Comparison of ENCODE assay signal across 7 mouse cellular contexts in genomic region chr8:3628014-3628413, GRCm38 (mm10). TPM values are rescaled to one million over a fixed set of nuclear protein-coding genes. Genes with fewer than 3 reads are reported as not detected.
DNase-seq lines count a peak whose midpoint lies in the region; ATAC-seq lines count a peak whose summit lies in the region.

No protein-coding gene starts in this region.

- DNase-seq in left cerebral cortex, adult 18-20 months (ENCODE audit: low spot score in 2 of 2): peak; percentile 34 to 53
- no peak for DNase-seq in left cerebral cortex, adult 8-10 months (ENCODE audit: low spot score in 2 of 2)
- peak; percentile 89 for DNase-seq in ES-CJ7 (ENCODE audit: low read depth, low spot score)
- DNase-seq in embryo, embryonic 10.5 days (ENCODE audit: low spot score): peak; percentile 45
- no peak for DNase-seq in layer of hippocampus, postnatal 14 days (ENCODE audit: low spot score in 2 of 2)
- DNase-seq in ovary, postnatal 14 days (ENCODE audit: low spot score): no peak

- peak; percentile 60 for ATAC-seq in megakaryocyte, adult 5-6 weeks (ENCODE audit: poor library complexity, severe bottlenecking)

RNA-seq across cellular contexts. Expression of gene Pcp2, which starts 2.7 kb away (rescaled TPM):
- not detected for total RNA-seq in left cerebral cortex, adult 18-20 months (2021)
- total RNA-seq in left cerebral cortex, adult 8-10 months (2022): not detected
- not detected in 2 replicates for total RNA-seq in megakaryocyte, adult 5-6 weeks (2015)
- total RNA-seq in megakaryocyte, adult 5-6 weeks (2017): not detected in 2 replicates
- 1 to 10 TPM in 1 of 2 experiments, not detected in 1; 2.1 TPM for total RNA-seq in layer of hippocampus, postnatal 14 days (2021)

RNA-seq across cellular contexts. Expression of gene Stxbp2, which starts 2.7 kb away (rescaled TPM):
- total RNA-seq in left cerebral cortex, adult 18-20 months (2021): 10 to 100 TPM; 50.9 to 56.7 TPM
- 10 to 100 TPM; 55.4 to 80.3 (median 63.3) TPM for total RNA-seq in left cerebral cortex, adult 8-10 months (2022)
- 160 and 188 TPM in 2 replicates for total RNA-seq in megakaryocyte, adult 5-6 weeks (2015)
- total RNA-seq in megakaryocyte, adult 5-6 weeks (2017): 148 and 205 TPM in 2 replicates
- total RNA-seq in layer of hippocampus, postnatal 14 days (2021): 10 to 100 TPM; 34.0 to 51.8 TPM

RNA-seq across cellular contexts. Expression of gene Pet100, which starts 6.7 kb away (rescaled TPM):
- total RNA-seq in left cerebral cortex, adult 18-20 months (2021): 10 to 100 TPM; 80.8 to 85.8 TPM
- 10 to 100 TPM; 55.9 to 90.3 (median 75.7) TPM for total RNA-seq in left cerebral cortex, adult 8-10 months (2022)
- total RNA-seq in megakaryocyte, adult 5-6 weeks (2015): 145 and 169 TPM in 2 replicates
- total RNA-seq in megakaryocyte, adult 5-6 weeks (2017): 244 and 284 TPM in 2 replicates
- total RNA-seq in layer of hippocampus, postnatal 14 days (2021): 10 to 100 TPM; 80.0 to 95.8 TPM

RNA-seq across cellular contexts. Expression of gene Xab2, which starts 6.9 kb away (rescaled TPM):
- 10 to 100 TPM; 37.9 to 41.5 TPM for total RNA-seq in left cerebral cortex, adult 18-20 months (2021)
- total RNA-seq in left cerebral cortex, adult 8-10 months (2022): 10 to 100 TPM; 38.1 to 41.5 (median 40.5) TPM
- 13.2 and 17.4 TPM in 2 replicates for total RNA-seq in megakaryocyte, adult 5-6 weeks (2015)
- 43.0 and 44.1 TPM in 2 replicates for total RNA-seq in megakaryocyte, adult 5-6 weeks (2017)
- total RNA-seq in layer of hippocampus, postnatal 14 days (2021): 10 to 100 TPM; 33.1 to 34.9 TPM

RNA-seq across cellular contexts. Expression of gene Retn, which starts 27.6 kb away (rescaled TPM):
- under 1 TPM; 0.68 to 0.86 TPM for total RNA-seq in left cerebral cortex, adult 18-20 months (2021)
- total RNA-seq in left cerebral cortex, adult 8-10 months (2022): 1 to 10 TPM in 3 of 4 experiments, under 1 TPM in 1; 0.96 to 1.5 (median 1.1) TPM
- 0.22 TPM in 1 of 2 replicates, not detected in the other for total RNA-seq in megakaryocyte, adult 5-6 weeks (2015)
- 0.45 and 0.59 TPM in 2 replicates for total RNA-seq in megakaryocyte, adult 5-6 weeks (2017)
- total RNA-seq in layer of hippocampus, postnatal 14 days (2021): under 1 TPM; 0.39 to 0.45 TPM

Comparison
In these comparisons a context has a peak if more than half of its experiments do, and no peak if none do; other contexts are left out.
1. DNase-seq: peak in left cerebral cortex, adult 18-20 months (2 of 2), ES-CJ7 (single experiment) and embryo, embryonic 10.5 days (single experiment); none in left cerebral cortex, adult 8-10 months (0 of 2), layer of hippocampus, postnatal 14 days (0 of 2) and ovary, postnatal 14 days (single experiment).